Mouse (Mus musculus): ENCODE measurements around the gene Arhgap6. TPM values are rescaled to one million over a fixed set of nuclear protein-coding genes. Genes with fewer than 3 reads are reported as not detected.

The Arhgap6 gene
- polyA plus RNA-seq, 1 experiment from 2014 or later, result 11.1 TPM

DNA sequence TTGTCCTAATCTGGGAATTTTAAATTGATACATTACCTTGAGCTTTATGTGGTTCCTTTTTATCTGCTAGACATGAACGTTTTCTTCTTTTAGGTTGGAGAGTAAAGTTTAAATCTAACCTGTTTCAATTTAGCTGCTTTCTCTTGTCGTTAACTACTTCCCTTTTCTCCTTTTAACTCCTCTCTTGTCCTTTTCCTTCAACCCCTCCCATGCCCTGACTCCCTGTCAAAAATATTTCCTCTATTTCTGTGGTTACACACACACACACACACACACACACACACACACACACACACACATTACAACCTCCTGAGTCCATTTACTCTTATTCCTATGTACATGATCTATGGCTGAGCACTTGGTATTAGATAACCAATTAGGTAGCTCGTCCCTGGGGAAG is 24.0 kb downstream of the Arhgap6 start:
- Histone ChIP-seq H3K4me1 (ENCODE audit: insufficient read depth, low read depth, low read length) (no peaks in the 10 kb centered on the region), H3K27me3 (replicated peaks; ENCODE audit: insufficient read depth, low read length) (no peaks in the 10 kb centered on the region), H3K27ac (ENCODE audit: low read length) (no peak overlapping the region), H3K36me3 (ENCODE audit: insufficient read depth, low read length) (no peaks in the 10 kb centered on the region), H3K9me3 (ENCODE audit: low read length) (no peaks in the 10 kb centered on the region), H3K9ac (replicated peaks; ENCODE audit: low read depth) (no peak overlapping the region), H3K4me2 (replicated peaks; ENCODE audit: low read depth, low read length) (no peak overlapping the region), H3K4me3 (ENCODE audit: low read depth, low read length) (no peak overlapping the region)
- WGBS, result 52% methylated on average over 3 of the region's 3 CpGs
- DNase-seq (ENCODE audit: low spot score) (no peak), ATAC-seq (no peak)
- no peak for TF ChIP-seq CTCF (IDR thresholded peaks at IDR 0.05)

DNA sequence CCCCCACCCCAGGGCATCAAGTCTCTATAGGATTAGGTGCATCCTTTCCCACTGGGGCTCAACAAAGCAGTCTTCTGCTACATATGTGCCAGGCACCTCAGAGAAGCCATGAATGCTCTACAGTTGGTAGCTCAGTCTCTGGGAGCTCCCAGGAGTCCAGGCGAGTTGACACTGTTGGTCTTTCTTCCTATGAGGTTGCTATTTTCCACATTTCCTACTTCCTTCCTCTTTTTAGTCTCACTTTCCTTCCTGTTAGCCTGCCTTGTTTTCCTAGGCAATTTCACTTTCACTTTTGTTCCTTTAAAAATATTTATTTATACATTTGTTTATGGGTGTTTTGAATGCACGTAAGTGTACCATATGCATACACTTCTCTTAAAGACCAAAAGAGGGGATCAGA is 29.3 kb downstream of the Arhgap6 start:
- Histone ChIP-seq H3K27me3 (replicated peaks; ENCODE audit: insufficient read depth, low read length) (no peaks in the 10 kb centered on the region), H3K9ac (replicated peaks; ENCODE audit: low read depth) (no peak overlapping the region), H3K36me3 (ENCODE audit: insufficient read depth, low read length) (no peaks in the 10 kb centered on the region), H3K27ac (ENCODE audit: low read length) (no peak overlapping the region), H3K9me3 (ENCODE audit: low read length) (no peaks in the 10 kb centered on the region), H3K4me1 (ENCODE audit: insufficient read depth, low read depth, low read length) (no peaks in the 10 kb centered on the region), H3K4me2 (replicated peaks; ENCODE audit: low read depth, low read length) (no peak overlapping the region), H3K4me3 (ENCODE audit: low read depth, low read length) (no peak overlapping the region)
- DNase-seq (ENCODE audit: low spot score) (no peak), ATAC-seq (no peak)
- 58% methylated on average over 2 of the region's 2 CpGs for WGBS
- TF ChIP-seq CTCF (IDR thresholded peaks at IDR 0.05) (no peak), EP300 (IDR thresholded peaks at IDR 0.05) (no peak)

DNA sequence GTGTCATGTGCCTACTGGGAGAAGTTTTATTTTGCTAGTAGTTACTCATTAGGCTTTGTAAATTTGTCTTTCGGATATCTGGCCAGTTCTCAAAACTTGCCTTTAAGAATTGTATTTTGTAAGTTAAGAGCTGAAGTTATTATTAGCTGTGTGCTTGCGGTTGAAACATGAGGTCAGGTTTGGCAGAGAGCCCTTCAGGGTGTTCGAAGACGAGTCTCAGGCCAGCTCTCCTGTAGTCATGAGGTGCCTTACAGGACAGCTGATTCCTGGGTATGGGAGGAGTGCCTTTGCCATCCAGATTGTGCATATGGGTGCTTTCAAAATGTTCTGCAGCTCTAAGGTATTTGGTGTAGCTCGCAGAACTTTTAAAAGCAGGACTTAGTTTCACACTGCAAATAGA is 37.4 kb downstream of the Arhgap6 start:
- Histone ChIP-seq H3K27ac (ENCODE audit: low read length) (no peak overlapping the region), H3K4me2 (replicated peaks; ENCODE audit: low read depth, low read length) (no peak overlapping the region), H3K27me3 (replicated peaks; ENCODE audit: insufficient read depth, low read length) (no peaks in the 10 kb centered on the region), H3K9ac (replicated peaks; ENCODE audit: low read depth) (no peak overlapping the region), H3K4me1 (ENCODE audit: insufficient read depth, low read depth, low read length) (no peaks in the 10 kb centered on the region), H3K4me3 (ENCODE audit: low read depth, low read length) (no peak overlapping the region), H3K9me3 (ENCODE audit: low read length) (no peaks in the 10 kb centered on the region), H3K36me3 (ENCODE audit: insufficient read depth, low read length) (no peaks in the 10 kb centered on the region)
- ATAC-seq (no peak), DNase-seq (ENCODE audit: low spot score) (peak; percentile 21)
- TF ChIP-seq EP300 (IDR thresholded peaks at IDR 0.05) (no peak), CTCF (IDR thresholded peaks at IDR 0.05) (no peak)
- 41% methylated on average over 5 of the region's 5 CpGs for WGBS

DNA sequence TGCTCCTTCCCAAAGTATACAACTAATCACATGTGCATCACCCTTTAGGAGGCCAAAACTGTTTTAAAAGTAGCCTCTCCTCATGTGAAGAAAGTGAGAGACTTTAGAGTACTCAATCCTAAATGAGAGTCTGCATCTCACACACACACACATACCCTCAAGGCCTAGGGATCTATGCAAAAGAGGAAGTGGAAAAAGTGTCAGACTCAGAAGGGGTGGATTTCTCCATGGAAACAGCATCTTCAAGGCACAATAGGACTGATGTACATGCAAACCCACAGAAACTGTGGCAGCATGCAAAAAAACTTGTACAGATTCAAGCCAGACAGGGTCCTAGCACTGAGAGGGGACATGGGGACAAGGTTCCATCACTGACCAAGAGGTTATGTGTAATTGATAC is 53.2 kb downstream of the Arhgap6 start:
- TF ChIP-seq CTCF (IDR thresholded peaks at IDR 0.05) (no peak), EP300 (IDR thresholded peaks at IDR 0.05) (no peak)
- Histone ChIP-seq H3K4me1 (ENCODE audit: insufficient read depth, low read depth, low read length) (no peaks in the 10 kb centered on the region), H3K4me3 (ENCODE audit: low read depth, low read length) (no peak overlapping the region), H3K27ac (ENCODE audit: low read length) (no peak overlapping the region), H3K36me3 (ENCODE audit: insufficient read depth, low read length) (no peaks in the 10 kb centered on the region), H3K9me3 (ENCODE audit: low read length) (no peaks in the 10 kb centered on the region), H3K4me2 (replicated peaks; ENCODE audit: low read depth, low read length) (no peak overlapping the region), H3K9ac (replicated peaks; ENCODE audit: low read depth) (no peak overlapping the region), H3K27me3 (replicated peaks; ENCODE audit: insufficient read depth, low read length) (no peaks in the 10 kb centered on the region)
- DNase-seq (ENCODE audit: low spot score) (no peak), ATAC-seq (no peak)

DNA sequence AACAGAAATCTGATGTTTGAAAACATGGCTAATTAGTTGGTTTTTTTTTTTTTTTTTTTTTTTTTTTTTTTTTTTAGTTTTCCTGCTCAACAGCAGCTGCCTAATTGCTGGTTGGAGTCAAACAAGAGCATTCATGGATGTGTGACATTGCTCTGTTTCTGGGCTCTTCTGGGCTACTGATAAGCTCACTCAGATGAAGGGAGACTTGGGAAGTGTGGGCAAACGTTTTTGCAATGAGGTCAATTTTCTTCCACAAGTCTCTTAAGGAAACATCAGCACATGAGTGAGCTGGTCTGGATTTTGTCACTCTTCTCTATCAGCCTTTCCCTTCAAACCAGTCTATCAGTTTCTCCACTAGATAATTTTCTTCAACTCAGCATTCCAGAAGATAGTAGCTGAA is 79.8 kb downstream of the Arhgap6 start:
- Histone ChIP-seq H3K27ac (ENCODE audit: low read length) (no peak overlapping the region), H3K36me3 (ENCODE audit: insufficient read depth, low read length) (no peaks in the 10 kb centered on the region), H3K27me3 (replicated peaks; ENCODE audit: insufficient read depth, low read length) (no peaks in the 10 kb centered on the region), H3K4me1 (ENCODE audit: insufficient read depth, low read depth, low read length) (no peaks in the 10 kb centered on the region), H3K4me2 (replicated peaks; ENCODE audit: low read depth, low read length) (no peak overlapping the region), H3K4me3 (ENCODE audit: low read depth, low read length) (no peak overlapping the region), H3K9ac (replicated peaks; ENCODE audit: low read depth) (no peak overlapping the region), H3K9me3 (ENCODE audit: low read length) (no peaks in the 10 kb centered on the region)
- WGBS, result 4% methylated on average over 1 of the region's 1 CpGs
- ATAC-seq, result no peak
- TF ChIP-seq CTCF (IDR thresholded peaks at IDR 0.05), result no peak
- no peak for TF ChIP-seq EP300 (IDR thresholded peaks at IDR 0.05)
- no peak for DNase-seq (ENCODE audit: low spot score)

DNA sequence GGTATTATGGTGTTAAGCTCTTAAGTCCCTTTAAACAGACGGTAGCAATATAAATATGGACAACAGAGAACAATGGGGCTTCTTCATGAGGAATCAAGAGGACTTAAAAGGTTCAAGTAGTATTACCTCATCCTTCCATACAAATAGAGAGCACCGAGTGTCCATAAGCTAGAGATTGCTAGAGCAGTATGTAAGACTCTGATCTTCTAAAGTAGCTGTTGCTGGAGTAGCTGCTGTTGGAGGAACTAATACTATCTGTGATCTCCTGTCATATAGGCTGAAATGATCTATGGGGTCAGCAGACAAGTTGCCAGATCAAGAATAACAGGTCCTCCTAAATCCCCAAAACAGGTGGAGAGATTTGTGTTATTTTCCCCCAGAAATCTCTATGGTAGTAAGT is 108.7 kb downstream of the Arhgap6 start:
- H3K9me3 ChIP-seq (ENCODE audit: low read length), result no peaks in the 10 kb centered on the region
- H3K4me1 ChIP-seq (ENCODE audit: insufficient read depth, low read depth, low read length), result no peaks in the 10 kb centered on the region
- ATAC-seq (peak; percentile 49), DNase-seq (ENCODE audit: low spot score) (peak; percentile 9)
- TF ChIP-seq CTCF (IDR thresholded peaks at IDR 0.05) (no peak), EP300 (IDR thresholded peaks at IDR 0.05) (no peak)
- H3K4me2 ChIP-seq (replicated peaks; ENCODE audit: low read depth, low read length), result no peak overlapping the region
- H3K4me3 ChIP-seq (ENCODE audit: low read depth, low read length), result no peak overlapping the region
- WGBS, result 45% methylated on average over 2 of the region's 2 CpGs
- no peaks in the 10 kb centered on the region for H3K27me3 ChIP-seq (replicated peaks; ENCODE audit: insufficient read depth, low read length)
- H3K27ac ChIP-seq (ENCODE audit: low read length), result peak overlapping the region; percentile 39; the same call in 1 of the 2 replicates
- H3K9ac ChIP-seq (replicated peaks; ENCODE audit: low read depth), result no peak overlapping the region
- H3K36me3 ChIP-seq (ENCODE audit: insufficient read depth, low read length), result no peaks in the 10 kb centered on the region

DNA sequence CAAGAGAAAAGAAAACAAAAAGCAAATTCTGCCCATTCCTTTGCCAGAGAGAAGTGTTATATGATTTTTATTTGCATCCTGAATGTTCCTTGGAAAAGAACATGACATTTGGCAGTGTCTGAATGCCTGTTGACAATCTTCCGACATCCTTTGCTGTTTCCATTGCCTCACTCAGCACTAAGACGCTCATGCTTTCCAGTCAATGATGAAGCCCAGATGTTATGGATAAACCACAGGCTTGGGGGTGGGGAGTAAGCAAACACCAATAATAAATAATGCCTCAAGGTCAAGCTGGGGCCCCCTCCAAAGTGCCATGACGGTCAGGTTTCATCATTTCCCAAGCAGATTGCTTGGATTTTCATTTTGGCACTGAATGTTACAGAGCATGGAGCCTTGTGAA is 109.2 kb downstream of the Arhgap6 start:
- Histone ChIP-seq H3K4me1 (ENCODE audit: insufficient read depth, low read depth, low read length) (no peaks in the 10 kb centered on the region), H3K9ac (replicated peaks; ENCODE audit: low read depth) (no peak overlapping the region), H3K9me3 (ENCODE audit: low read length) (no peaks in the 10 kb centered on the region), H3K27ac (ENCODE audit: low read length) (no peak overlapping the region), H3K36me3 (ENCODE audit: insufficient read depth, low read length) (no peaks in the 10 kb centered on the region), H3K4me3 (ENCODE audit: low read depth, low read length) (no peak overlapping the region), H3K27me3 (replicated peaks; ENCODE audit: insufficient read depth, low read length) (no peaks in the 10 kb centered on the region), H3K4me2 (replicated peaks; ENCODE audit: low read depth, low read length) (no peak overlapping the region)
- DNase-seq (ENCODE audit: low spot score) (peak; percentile 86), ATAC-seq (peak; percentile 90)
- TF ChIP-seq CTCF (IDR thresholded peaks at IDR 0.05), result no peak
- TF ChIP-seq EP300 (IDR thresholded peaks at IDR 0.05), result peak; percentile 79
- 75% methylated on average over 3 of the region's 3 CpGs for WGBS
